Mouse (Mus musculus): Measurements from ENCODE around the gene Glrx2.
A peak's percentile ranks its signal among the peaks of the same experiment; 100 is the strongest.
"Not testable (repeated sequence)": the region's sequence is repeated elsewhere in the genome, so short reads cannot be mapped to it uniquely, and the experiment has no call there.

The Glrx2 gene

GRCm38 (mm10) chr1:143716038-143716437, at the start of gene Glrx2:
Glrx2 (plus strand) TSS chr1:143716338.
- not testable (repeated sequence) for DNase-seq (ENCODE audit: low spot score)

DNA sequence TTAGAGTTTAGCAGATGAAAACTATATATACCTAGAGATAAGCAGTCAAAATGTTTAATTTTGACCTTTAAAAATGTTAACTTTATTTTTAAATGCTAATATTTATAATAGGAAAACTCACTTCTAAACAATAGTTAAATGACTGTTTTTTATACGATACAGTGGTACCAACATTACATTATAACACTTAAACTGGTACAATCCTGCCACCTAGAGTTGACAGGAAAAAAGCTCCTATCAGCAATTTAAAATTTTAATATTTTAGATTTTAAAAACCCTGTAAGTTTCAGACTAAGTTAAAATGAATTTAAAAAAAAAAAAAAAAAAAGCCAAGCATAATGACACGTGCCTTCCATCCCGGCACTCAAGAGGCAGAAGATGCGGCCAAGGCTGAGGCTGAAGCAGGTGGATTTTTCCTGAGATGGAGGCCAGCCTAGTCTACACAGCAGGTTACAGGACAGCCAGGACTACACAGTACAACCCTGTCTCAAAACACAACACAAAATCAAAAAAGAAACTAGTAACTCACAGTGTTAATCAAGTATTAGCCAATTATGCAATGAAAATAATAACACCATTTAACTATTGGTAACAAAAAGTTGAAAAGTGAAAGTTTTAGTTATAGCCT, 40.3 kb upstream of the Glrx2 start:
- DNase-seq (ENCODE audit: low spot score), result no peak

DNA sequence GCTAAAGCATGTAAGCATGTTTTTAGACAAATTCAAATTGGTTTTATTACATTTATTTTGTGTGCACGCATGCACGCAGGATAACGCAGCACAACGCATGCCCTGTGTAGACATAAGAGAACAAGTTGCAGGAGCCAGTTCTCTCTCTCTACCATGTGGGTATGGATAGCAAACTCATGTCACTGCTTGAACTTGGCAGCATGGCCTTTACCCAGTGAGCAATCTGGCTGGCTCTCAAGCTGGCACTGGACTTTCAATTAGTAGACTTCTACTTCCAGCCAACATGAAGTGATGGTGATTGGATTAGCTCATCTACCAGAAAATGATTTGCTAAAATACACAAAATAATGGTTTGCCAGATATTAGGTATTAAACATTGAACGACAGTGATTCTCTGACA, 35.0 kb upstream of the Glrx2 start:
- no peak for DNase-seq (ENCODE audit: low spot score)

DNA sequence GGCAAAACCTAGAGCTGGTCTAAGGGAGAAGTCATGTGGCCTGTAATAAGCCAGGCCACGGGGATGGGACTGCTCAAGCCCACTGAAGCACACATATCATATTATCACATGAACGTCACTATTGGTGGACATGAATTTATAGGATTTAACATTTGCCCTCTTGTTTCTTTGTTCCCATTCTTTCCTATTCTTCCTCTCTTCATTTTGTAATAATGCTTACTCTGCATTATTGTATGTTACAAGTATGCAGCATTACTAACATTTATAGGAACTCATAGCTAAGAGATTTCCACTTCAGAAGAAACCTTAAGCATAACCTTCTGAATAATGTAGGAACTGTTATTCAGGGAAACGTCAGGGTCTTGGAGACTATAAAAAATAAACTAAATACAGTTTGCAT, 31.3 kb upstream of the Glrx2 start:
- no peak for DNase-seq (ENCODE audit: low spot score)

DNA sequence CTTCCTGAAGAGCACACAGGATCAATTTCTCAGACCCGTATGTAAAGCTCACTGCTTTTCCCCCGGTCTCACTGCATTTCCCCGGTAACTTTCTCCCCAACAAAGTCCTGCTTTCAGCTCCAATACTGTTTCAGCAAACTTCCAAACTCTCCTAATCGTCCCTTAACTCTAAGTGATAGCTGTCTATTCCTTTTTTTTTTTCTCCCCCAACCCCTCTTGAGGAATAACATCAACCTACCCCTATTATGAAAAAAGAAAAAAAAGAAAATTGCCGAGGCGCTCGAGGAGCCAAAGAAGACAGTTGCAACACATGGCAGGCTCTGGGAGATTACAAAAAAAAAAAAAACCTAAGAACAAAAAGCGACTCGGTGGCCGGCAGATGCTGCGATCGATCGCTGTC, 14.4 kb upstream of the Glrx2 start:
- no peak for DNase-seq (ENCODE audit: low spot score)

GRCm38 (mm10) chr1:143702141-143702740, 13.9 kb upstream of the Glrx2 start:
- peak; percentile 45 for DNase-seq (ENCODE audit: low spot score)

GRCm38 (mm10) chr1:143702741-143703262, 13.3 kb upstream of the Glrx2 start, which contains the start of gene Cdc73:
Cdc73 (minus strand) TSS chr1:143702893.
- peak; percentile 82 for DNase-seq (ENCODE audit: low spot score)

GRCm38 (mm10) chr1:143707006-143707405, 9.1 kb upstream of the Glrx2 start:
- no peak for DNase-seq (ENCODE audit: low spot score)

DNA sequence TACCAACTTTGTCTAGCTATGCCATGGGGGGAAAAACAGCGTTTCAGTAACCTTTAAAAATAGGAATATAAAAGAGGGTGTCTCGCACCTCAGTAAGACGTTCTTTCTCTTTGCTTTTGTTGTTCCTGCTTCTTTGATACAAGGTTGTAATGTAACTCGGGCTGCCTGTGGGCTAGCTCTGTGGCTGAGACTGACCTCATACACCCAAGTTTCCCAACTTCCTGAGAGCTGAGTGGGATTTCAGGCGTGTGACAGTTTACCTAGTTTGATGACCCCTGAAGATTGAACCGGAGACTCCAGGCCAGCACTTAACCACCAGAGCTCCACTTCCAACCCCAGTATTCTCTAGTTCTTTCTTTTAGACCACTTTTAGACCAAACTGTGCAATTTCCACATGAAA, 7.8 kb upstream of the Glrx2 start:
- no peak for DNase-seq (ENCODE audit: low spot score)

DNA sequence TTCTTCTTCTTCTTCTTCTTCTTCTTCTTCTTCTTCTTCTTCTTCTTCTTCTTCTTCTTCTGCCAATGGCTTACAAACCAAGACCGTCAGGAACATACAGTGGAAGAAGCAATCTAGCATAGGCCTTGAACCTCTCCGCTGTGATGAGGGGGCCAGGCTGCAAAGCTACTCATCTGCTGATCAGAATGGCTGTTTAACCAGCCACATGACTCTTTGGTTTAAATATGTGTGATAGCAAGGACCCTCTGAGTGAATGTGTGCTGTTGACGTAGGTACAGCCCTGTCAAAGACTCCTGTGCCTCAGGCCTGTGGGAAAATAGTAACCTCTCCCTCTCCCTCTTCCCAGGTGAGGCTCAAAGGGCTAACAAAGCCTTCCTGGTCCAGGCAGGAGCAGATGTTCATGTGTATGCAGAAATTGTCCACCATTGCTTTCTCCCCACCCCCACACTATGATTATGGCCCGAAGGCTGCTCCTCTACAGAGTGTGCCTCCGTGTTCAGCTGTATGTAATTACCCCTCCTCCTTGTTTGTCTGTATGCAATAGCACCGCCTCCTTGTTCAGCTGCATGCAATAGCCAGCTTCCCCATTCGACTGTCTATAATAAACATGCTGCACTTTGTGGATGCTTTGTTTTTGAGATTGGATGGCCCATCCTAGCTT, 6.0 kb upstream of the Glrx2 start:
- no peak for DNase-seq (ENCODE audit: low spot score)

GRCm38 (mm10) chr1:143710627-143710976, 5.5 kb upstream of the Glrx2 start:
- DNase-seq (ENCODE audit: low spot score), result no peak

- DNase-seq (ENCODE audit: low spot score), result no peak
Measured at GRCm38 (mm10) chr1:143724456-143725064, 8.4 kb downstream of the Glrx2 start.

GRCm38 (mm10) chr1:143727701-143728445, 11.7 kb downstream of the Glrx2 start:
- no peak for DNase-seq (ENCODE audit: low spot score)

- peak; percentile 68 for DNase-seq (ENCODE audit: low spot score)
Measured at GRCm38 (mm10) chr1:143730899-143731298, 14.8 kb downstream of the Glrx2 start.

DNA sequence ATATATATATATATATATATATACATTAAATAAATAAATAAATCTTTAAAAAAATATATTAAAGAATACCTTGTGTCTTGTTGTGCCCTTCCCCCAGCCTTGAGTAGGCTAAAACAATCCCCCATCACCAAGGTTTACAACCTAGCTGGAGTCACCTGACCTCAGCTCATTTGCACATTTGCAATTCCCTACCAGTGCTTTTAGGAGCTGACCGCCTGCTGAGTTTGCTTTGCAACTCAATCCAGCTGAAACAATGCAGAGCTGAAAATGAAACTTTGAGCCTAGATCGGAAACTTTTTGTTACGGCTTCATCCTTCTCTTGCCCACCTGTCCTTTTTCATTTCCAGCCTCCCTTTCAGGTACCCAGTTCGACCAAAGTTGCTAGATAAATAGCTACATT, 15.6 kb downstream of the Glrx2 start:
- DNase-seq (ENCODE audit: low spot score), result no peak

DNA sequence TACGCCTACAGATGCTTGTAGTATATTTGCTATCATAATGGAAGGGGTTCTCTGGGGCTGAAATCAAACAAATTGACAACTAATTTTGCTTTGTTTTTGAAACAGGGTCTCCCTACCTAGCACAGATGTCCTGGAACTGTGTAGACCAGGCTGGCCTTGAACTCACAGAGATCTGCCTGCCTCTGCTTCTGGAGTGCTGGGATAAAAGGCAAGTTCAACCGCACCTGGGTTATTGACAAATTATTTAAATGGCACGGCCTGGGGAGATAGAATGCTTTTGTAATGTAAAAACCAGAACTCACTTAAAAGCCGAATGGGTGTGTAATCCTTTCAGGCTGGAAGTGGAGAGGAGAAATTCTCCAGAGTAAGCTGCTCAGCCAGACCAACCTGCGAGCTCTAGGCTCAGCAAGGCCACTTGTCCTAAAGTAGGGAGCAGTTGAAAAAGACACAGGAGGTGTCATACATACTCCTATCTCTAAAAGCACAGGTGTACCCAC, 17.8 kb downstream of the Glrx2 start:
- no peak for DNase-seq (ENCODE audit: low spot score)

DNA sequence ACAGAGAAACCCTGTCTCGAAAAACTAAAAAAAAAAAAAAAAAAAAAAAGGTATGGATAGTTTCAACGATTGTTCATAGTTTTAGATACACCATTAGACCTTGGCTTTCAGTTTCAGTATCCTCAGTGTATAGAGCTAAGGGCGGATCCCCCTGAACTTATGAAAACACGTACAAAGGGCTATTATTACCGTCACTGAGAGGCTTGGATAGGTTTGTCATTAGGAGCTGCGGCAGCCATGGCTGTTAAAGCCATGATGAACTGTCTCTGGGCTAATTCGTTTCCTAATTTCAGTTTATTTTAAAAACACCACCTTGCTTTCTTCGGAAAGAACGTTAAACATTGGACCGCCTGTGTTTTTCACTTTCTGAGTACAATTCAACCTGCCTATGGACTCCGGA, 22.7 kb downstream of the Glrx2 start:
- DNase-seq (ENCODE audit: low spot score), result peak; percentile 26

DNA sequence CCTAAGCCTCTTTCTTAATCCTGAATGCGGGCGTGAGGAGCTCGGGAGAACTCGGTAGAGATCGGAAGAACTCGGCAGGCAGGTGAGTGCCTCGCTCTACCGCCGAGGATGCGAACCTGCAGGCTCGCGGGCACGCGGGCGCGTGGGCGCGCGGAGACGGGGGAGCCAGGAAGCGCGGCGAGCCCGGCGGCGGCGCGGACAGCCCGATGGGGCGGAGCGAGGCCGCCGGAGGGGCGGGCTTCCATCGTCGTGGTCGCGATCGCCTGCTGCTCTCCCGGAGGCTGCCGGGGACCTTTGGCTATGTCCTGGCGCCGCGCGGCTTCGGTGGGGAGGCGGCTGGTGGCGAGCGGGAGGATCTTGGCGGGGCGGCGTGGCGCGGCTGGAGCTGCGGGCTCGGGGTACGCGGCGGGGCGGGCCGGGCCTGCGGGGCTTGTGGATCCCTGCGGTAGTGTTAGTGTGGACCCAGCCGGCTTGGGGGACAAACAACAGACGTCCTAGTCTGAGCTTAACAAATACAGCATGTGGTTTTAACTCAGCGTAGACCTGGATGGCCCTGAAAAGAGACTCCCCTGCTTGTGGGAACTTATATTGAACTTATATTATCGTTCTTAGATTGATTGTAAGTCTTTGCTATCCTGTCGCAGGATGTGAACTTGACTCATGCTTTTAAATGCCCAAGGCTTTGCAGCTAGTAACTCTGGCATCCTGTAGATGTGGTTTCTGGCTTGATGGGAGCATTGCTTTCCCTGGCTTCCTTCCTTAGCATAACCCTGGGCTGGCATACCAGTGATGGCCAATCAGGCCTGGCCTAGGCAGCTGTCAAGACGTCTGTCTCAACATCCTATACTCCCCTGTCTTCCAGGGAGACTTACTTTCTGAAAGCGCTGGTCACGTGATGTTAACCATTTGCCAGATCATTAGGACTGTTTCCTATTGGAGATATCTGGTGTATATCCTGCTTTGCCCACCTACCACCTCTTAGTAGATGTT, 23.5 kb downstream of the Glrx2 start:
- DNase-seq (ENCODE audit: low spot score), result peak; percentile 78

DNA sequence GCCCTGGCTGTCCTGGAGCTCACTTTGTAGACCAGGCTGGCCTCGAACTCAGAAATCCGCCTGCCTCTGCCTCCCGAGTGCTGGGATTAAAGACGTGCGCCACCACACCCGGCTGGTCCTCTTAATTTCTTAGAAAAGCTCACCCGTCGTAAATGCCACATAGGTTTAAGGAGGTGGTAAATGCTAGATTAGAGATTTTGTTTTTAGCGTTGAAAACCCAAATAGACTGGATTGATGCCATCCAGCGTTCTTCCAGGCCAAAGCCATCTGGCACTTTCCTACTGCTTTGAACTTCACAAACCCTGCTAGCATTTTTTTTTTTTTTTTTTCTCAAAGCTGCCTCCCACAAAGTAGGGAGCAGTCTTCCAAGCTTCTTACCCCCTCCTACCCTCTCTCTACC, 24.4 kb downstream of the Glrx2 start:
- no peak for DNase-seq (ENCODE audit: low spot score)

- DNase-seq (ENCODE audit: low spot score), result no peak
Measured at GRCm38 (mm10) chr1:143741331-143741730, 25.2 kb downstream of the Glrx2 start.

GRCm38 (mm10) chr1:143742186-143742585, 26.0 kb downstream of the Glrx2 start:
- DNase-seq (ENCODE audit: low spot score), result no peak

Measured in c-Kit-positive CD71-positive TER-119-positive erythroid progenitor cells, embryonic 14.5 days (primary cell).